In the genomic region with DNA sequence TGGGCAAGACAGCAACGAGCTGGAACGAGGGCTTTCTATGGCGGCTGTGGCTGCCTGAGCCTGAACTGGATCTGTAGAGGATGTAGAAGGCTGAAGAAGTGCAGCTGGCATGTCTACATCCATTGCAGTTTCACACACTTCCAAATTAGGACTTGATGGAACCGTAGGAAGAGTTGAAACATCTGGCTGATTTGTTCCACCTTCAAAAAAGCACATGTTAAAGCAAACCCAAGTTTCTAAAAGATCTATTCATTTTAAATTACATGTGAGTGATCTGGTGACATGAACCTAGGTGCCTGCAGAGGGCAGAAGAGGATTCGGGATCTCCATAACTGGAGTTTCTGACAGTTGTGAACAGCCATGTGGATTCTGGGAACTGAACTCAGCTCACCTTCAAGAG, we compare ENCODE assay signal across 8 mouse cellular contexts.
DNase-seq lines count a peak whose midpoint lies in the region.

No protein-coding gene starts in this region.

- DNase-seq in embryo, embryonic 10 days (ENCODE audit: low spot score), result peak; percentile 30
- no peak for DNase-seq in embryo, embryonic 9.5 days (ENCODE audit: extremely low spot score)
- peak; percentile 48 for DNase-seq in testis, postnatal 10 days (ENCODE audit: low spot score)
- no peak for DNase-seq in testis, postnatal 14 days (ENCODE audit: low spot score)
- DNase-seq in heart, postnatal 4 days, result peak; percentile 33
- DNase-seq in lung, postnatal 25 days (ENCODE audit: low spot score), result peak; percentile 43
- no peak for DNase-seq in left cerebral cortex, adult 9 months (ENCODE audit: low spot score in 2 of 2)
- no peak for DNase-seq in Muller cell, postnatal 12 days (ENCODE audit: inconsistent ontology term)

Comparison
In these comparisons a context has a peak if more than half of its experiments do, and no peak if none do; other contexts are left out.
1. DNase-seq: peak in embryo, embryonic 10 days (single experiment), testis, postnatal 10 days (single experiment), heart, postnatal 4 days (single experiment) and lung, postnatal 25 days (single experiment); none in embryo, embryonic 9.5 days (single experiment), testis, postnatal 14 days (single experiment), left cerebral cortex, adult 9 months (0 of 2) and Muller cell, postnatal 12 days (single experiment).